Mouse (Mus musculus) liver, postnatal 0 days (tissue): ENCODE measurements at regions not wholly inside any gene's neighbourhood (a gene's known extent, or its start where the extent isn't known, plus 50 kb on each side); places are given as distances from the start of the nearest gene placed in this dataset.

ENCODE experiments used
- ATAC-seq: fragments of 200-750 bp; cut with Nextera tagmentation; 2 replicates; pipeline ENCODE4 v1.8.0; 2017; ENCODE audit warnings: mild to moderate bottlenecking, moderate library complexity
- DNase-seq: peaks from one replicate; pipeline ENCODE4 v3.0.0-alpha.2; 2016
- H3K27ac ChIP-seq: fragments of 300-500 bp; sonication (generic); 2 replicates; pipeline ENCODE4 v1.5.1; 2014; ENCODE audit warnings: antibody characterized with exemption, moderate library complexity, mild to moderate bottlenecking, low read depth
- H3K27me3 ChIP-seq: fragments of 300-500 bp; sonication (generic); 2 replicates; pipeline ENCODE4 v1.6.1; 2014; ENCODE audit warnings: low read length, control low read depth, mixed read lengths; ENCODE audit not compliant: insufficient read depth
- H3K36me3 ChIP-seq: fragments of 300-500 bp; sonication (generic); replicated peaks from 2 replicates; pipeline ENCODE4 v1.6.1; 2014; ENCODE audit warnings: mild to moderate bottlenecking, control low read depth, low read length, moderate library complexity, mixed read lengths; ENCODE audit not compliant: insufficient read depth
- H3K4me1 ChIP-seq: fragments of 300-500 bp; sonication (generic); 2 replicates; pipeline ENCODE4 v1.6.1; 2014; ENCODE audit warnings: antibody characterized with exemption, mild to moderate bottlenecking, control low read depth; ENCODE audit not compliant: insufficient read depth
- H3K4me2 ChIP-seq: fragments of 300-500 bp; sonication (generic); 2 replicates; pipeline ENCODE4 v1.6.1; 2014; ENCODE audit warnings: low read depth, mild to moderate bottlenecking, low read length, moderate library complexity, mixed read lengths
- H3K4me3 ChIP-seq: fragments of 300-500 bp; sonication (generic); 2 replicates; pipeline ENCODE4 v1.5.1; 2014; ENCODE audit warnings: low read depth, low read length
- H3K9ac ChIP-seq: fragments of 300-500 bp; sonication (generic); replicated peaks from 2 replicates; pipeline ENCODE4 v1.6.1; 2014; ENCODE audit warnings: mild to moderate bottlenecking, moderate library complexity
- H3K9me3 ChIP-seq: fragments of 300-500 bp; sonication (generic); 2 replicates; pipeline ENCODE4 v1.6.1; 2016; ENCODE audit warnings: mild to moderate bottlenecking, control low read depth, low read length, mixed read lengths
- CTCF ChIP-seq: sonication (generic); IDR thresholded peaks from 2 replicates; pipeline ENCODE4 v1.5.1; 2016; ENCODE audit warnings: antibody characterized with exemption, low read depth
- EP300 ChIP-seq: IDR thresholded peaks from 2 replicates; pipeline ENCODE4 v1.6.1; 2016; ENCODE audit warnings: antibody characterized with exemption, low read depth, mild to moderate bottlenecking
- WGBS: fragments of 180-500 bp; shearing (Covaris S2); extraction: QIAGEN DNeasy Blood & Tissue Kit; methylation state at CpG from one replicate; pipeline ENCODE4 v1.1.7; 2014; ENCODE audit not compliant: insufficient replicate concordance; 5-methylcytosine and 5-hydroxymethylcytosine counted together

- no peak overlapping the region for H3K27ac ChIP-seq
- no peak overlapping the region for H3K4me3 ChIP-seq
- TF ChIP-seq EP300 = no peak
- no peak for TF ChIP-seq CTCF
- no peaks in the 10 kb centered on the region for H3K4me1 ChIP-seq
- H3K27me3 ChIP-seq = no peaks in the 10 kb centered on the region
- H3K9ac ChIP-seq = no peak overlapping the region
- no peaks in the 10 kb centered on the region for H3K9me3 ChIP-seq
- 47% methylated on average over 1 of the region's 1 CpGs for WGBS
- H3K4me2 ChIP-seq = no peak overlapping the region
- ATAC-seq = no peak
- H3K36me3 ChIP-seq = no peaks in the 10 kb centered on the region
- no peak for DNase-seq
These were observed 310.9 kb upstream of the Gm5415 start for GRCm38 (mm10) chr1:32858040-32858439.
